Mouse (Mus musculus): ENCODE results near the gene Usp12. TPM values are rescaled to one million over a fixed set of nuclear protein-coding genes. Genes with fewer than 3 reads are reported as not detected.

The Usp12 gene
- polyA plus RNA-seq (2017; shearing (Covaris generic)): 1 to 10 TPM; 6.3 to 8.8 TPM

DNA sequence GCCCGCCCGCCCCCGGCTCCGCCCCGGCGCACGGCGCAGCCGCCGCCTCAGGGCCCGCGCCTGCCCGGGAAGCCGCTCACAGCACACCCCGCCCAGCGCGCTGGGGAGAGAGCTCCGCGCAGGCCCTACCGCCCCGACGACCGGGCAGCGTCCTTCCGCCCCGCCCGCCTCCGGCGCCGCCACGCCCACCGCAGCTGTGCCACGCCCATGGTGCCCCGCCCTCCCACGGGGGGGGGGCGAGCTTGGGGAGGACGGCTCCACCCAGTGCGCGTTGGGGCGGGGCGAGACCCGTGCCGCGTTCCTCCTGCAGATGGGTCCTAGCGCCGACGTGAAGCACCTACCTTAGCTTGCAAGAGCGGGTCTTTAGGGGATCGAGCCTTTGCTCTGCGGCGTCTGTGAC lies at the start of gene Usp12:
Gene Usp12 (minus strand): TSS at position 154 of the 400 bp plus-strand sequence.
- peak; percentile 87 for ATAC-seq

DNA sequence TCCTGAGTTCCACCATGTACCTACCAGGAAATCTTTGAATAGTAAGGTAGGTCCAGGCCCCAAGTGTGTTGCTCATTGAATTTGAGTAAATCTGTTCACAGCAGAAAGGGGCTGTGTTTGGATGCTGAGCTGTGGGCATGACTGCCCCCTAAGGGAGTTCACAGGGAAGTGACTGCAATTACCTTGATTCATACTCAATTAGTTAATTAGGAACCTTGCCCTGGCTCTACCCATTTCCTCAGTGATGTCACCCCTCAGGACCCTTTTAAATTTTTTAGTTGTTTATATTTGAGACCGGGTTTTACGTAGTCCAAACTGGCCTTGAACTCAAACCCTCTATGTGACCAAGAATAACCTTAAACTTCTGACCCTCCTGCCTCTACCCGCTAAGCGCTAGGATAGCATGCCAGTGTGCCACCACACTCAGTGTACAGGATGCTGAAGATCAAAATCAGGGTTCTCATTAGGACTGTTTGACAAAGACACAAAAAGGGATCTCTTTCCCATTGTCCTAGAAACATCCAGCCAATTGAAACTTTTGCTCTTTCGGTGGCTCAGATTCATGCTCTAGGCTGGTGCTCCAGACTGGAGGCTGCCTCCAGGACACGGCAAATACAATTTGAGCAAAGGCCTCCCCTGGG lies 49.6 kb upstream of the Usp12 start:
- ATAC-seq: peak; percentile 50

DNA sequence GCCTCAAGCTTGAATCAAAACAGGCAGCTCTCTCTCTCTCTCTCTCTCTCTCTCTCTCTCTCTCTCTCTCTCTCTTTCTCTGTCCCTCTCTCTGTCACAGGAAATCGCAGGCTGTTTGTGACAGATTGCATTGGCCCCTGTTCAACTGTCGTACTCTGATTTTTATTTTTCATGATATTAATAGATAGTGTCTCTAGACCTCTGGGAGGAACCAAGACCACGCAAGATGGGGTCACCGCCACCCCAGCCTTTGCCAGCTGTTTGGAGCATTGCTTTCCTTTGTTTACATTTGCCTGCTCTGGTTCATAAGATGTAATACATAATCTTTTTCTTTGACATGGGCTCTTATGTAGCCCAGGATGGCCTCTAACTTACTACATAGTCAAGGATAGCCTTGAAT lies 47.2 kb upstream of the Usp12 start:
- no peak for ATAC-seq

DNA sequence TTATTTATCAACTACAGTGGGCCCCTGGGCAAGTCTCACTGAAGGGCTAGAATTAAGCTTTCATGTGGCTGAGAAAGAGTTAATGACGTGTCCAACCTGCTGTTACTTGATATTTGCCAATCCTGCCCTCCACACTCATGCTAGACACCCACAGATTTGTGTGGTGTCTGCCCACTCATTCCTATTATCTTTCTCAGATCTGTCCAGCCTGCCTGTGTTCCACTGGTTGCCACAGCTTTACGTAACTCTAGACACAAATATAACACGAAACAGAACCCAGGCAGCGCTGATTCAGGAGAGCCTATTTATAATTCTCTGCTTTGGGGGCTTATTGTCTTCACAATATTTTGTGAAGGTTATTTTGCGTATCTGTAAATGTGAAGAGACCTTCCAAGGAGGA lies 46.5 kb upstream of the Usp12 start:
- ATAC-seq: no peak

DNA sequence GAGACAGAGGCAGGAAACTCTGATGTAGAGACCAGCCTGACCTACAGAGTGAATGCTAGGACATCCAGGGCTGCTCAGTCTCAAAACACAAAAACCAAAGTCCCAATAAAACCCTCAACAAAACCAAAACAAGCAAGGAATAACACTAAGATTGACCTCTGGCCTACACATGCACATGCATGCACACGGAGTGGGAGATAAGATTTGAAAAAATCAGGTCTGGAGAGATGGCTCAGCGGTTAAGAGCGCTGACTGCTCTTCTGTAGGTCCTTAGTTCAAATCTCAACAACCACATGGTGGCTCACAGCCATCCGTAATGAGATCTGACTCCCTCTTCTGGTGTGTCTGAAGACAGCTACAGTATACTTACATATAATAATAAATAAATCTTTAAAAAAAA lies 45.6 kb upstream of the Usp12 start:
- no peak for ATAC-seq

DNA sequence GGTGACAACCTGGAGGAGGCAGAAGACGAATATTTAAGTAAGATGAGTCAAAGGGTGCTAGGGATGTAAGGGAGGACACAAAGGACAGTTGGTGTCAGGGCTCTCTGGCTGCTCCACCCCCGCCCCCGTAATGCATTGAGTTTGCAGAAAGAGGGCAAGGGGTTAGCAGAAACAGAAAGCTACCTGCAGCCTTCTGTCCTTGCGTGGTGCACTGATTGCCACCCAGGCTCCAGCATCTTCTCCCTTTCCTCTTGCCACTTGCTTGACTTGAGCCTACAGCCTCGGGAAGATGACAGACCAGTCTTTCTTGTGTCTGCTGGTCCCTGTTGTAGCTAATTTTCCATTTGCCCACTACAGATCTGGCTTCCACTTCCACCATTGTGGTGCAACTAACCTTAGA lies 45.0 kb upstream of the Usp12 start:
- no peak for ATAC-seq

DNA sequence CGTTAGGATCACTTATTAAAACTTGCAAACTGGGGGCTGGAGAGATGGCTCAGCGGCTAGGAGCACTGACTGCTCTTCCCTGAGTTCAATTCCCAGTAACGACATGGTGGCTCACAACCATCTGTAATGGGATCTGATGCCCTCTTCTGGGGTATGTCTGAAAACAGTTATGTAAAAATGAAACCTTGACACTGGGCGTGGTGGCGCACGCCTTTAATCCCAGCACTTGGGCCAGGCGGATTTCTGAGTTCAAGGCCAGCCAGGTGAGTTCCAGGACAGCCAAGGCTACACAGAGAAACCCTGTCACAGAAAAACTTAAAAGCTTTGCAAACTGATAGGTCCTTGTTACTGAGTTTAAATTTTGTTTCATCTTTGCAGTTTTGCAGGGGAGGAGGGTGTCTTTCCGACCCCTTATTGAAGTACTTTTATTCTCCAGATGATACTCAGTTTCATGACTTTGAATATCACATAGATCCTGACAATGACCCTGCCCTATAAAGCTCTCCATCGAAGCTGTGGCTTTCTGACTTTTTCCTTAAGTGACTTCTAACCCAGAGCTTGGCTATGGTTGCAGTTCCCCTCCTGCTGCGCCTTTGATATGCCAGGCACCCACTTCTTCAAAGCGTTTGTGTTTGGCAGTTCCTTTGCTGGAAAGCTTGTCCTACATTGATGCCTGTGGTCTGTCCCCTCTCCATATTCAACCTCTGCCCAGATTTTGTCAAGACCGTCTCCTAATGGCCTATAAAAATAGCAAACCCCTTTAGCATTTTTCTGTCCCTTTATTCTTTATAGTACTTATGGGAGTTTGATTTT lies 44.2 kb upstream of the Usp12 start:
- no peak for ATAC-seq

DNA sequence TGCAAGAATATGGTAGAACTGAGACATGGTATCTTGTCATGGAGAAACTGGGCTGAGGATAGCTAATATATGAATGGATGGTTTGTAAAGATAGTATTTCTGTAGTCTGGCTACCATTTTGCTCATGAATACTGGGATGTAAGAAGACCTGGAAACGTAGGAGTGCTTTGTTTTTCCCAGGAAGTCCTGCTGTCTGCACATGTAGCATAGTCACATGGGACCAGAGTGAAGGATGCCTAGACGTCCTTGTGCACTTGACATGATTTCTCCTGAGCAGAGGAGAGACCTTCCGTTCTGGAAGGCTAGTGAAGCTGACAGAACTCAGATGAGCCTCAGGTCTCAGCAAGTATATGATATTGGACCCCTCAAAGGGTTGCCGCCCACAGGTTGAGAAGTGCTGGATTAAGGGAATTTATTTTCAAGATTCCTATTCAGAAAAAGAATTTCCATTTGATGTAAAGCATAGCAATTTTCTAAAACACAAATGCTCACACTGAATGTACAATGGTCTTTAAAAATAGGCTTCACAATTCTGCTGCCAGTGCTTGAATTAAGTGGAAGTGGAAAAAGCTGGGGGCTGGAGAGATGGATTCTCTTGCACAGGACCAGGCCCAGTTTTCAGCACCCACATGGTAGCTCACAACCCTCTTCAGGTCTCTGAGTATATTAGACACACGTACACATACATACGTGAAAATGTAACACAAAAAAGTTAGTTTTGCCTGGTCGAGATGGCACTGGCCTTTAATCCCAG lies 43.3 kb upstream of the Usp12 start:
- ATAC-seq: no peak

DNA sequence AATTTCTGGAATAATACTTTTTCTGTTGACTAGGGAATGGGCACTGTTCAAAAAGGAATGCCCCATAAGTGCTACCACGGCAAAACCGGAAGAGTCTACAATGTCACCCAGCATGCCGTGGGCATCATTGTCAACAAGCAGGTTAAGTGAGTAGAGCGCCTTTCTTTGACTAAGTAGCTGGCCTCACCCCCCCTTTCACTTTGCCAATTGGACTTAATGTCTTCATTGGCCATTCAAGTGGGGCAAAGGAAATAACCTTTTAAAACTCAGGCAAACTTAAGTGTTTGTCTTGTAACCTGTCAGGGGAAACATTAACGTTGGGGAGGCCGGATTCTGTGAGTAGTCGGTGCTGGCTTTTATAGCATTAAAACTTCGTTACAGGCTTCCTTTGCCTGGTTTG lies 40.2 kb upstream of the Usp12 start:
- ATAC-seq: no peak

DNA sequence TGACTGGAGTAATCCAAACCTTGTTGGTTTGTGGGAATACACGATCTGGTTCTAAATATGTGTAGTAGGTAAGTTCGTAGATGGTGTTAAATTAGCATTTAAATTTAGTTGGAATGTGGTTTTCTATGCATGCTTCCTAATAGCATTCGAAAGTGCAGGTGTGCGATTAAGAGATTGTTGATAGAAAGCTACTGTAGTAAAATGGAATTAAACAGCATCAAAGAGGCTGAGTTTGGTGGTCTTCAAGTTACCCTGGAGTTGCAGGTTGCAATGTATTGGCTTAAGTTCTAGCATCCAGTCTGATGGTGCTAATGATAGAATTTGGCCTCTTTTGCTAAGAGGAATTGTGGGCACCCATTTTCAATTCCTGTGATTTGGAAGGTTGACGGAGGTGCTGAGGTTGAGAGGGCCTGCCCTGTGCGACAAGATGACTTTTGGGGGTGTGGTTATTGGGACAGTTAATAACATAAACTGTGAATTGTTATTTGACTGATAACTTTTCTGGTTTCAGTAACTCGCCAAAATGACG lies 38.9 kb upstream of the Usp12 start:
- ATAC-seq: no peak

DNA sequence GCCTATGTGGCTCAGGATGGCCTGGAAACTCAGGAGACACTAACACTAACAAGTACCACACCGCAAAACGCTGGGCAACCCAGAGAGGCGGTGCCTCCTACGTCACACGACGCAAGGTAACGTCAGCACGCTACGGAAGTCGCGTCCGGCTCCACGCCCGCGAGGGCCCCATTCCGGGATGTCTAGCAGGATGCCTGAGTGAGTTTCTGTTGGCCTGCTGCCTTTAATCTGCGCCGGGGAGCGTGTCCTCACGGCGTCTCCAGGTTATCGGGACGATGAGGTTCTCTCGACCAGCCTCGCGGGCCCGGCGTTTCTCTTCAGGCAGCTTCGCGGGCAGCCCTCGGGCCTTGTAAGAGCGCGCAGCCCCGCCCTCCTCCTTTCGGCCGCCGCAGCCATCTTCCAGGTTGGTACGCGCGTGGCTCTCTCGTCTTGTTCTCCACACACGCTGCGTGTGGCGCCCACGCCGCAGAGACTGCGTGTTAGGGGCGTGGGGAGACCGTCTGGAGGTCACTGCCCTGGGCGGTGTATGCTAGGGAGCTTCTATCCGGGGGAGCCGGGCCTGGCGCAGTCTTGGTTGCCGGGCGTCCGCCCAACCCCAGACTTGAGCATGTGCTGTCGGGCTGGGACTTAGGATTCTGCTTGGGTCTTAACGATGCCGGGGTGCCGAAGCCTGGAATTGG lies 38.1 kb upstream of the Usp12 start, which contains the start of gene Rpl21:
Gene Rpl21 (plus strand): TSS at position 122 of the 680 bp plus-strand sequence.
- peak; percentile 92 for ATAC-seq

DNA sequence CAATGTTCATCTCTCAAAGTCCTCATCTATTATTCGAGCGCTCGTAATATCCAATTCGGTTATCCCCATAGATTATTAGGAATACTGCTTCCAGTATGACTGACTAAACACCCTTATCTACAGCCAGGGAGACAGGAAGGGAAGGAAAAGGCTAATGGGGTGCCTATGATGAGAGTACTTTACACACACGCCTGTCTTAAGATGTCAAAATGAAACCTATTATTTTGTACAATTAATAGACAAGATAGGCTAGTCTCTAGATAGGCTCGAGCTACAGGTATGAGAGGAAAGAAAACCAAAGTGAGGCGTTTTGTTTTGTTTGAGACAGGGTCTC lies 37.6 kb upstream of the Usp12 start:
- no peak for ATAC-seq

DNA sequence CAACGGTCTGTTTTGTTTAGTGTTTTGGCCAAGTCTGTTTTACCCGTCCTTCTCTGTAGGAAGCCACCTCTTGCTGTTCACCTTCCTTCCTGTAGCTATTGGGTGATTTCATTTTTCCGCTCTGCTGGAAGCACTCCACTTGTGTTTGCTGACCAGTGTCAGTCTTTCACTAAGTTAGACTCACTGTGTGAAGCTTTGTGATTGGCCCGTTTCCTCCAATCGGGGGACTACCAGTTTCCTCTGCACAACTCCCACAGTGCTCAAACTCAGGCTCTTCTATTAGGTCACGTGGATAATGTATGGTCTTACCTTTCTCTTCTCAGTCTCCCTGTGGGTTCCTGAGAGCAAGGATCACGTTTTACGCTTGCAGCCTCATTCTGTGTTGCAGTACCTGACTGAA lies 34.7 kb upstream of the Usp12 start:
- ATAC-seq: peak; percentile 48

DNA sequence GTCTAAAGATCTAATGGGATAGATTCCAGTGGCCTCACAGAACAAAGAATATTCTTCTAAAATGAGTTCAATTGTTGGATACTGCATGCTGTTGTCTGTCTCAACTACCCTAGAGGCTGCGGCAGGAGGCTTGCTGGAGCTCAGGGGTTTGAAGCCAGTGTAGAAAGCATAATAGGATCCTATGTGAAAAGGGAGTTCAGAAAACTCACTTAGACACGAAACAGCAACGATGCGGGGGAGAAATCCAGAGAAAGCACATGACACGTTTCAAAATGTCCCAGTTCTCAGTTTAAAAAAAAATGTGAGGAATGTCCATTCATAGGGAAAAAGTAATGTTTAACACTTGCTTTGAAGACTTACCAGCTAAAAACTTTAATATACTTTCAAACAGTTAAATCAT lies 28.2 kb upstream of the Usp12 start:
- ATAC-seq: no peak

DNA sequence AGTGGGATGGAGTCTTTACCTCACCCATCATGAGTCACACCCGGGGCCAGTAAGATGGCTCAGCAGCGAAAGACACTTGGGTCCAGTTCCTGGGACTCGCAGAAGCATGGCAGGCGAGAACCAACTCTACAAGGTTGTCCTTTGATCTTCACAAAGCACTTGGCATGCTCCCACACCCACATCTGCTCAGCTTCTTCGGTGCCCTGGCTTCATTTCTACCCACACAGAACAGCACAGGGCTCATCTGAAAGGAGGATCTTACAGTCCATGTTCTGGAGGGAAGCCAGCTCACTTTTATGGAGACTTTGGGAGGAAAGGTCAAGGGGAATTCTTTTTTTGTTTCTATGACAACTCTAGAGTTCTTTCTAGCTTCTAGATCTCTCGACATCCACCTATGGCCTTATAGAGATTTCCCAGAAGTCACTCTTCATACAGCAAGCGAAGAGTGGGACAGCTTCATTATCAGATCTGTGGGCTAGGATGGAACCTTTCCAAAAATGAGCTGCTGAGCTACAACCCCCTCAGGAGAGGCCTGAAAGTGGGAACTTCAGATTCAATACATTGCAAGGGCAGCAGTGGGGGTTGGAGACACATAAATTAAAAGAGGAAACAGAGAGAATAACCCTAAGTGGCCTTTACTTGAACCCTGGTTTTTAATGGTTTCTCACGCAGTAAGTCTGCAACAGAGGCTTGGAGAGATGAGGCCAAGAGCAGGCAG lies 24.3 kb upstream of the Usp12 start:
- ATAC-seq: no peak

DNA sequence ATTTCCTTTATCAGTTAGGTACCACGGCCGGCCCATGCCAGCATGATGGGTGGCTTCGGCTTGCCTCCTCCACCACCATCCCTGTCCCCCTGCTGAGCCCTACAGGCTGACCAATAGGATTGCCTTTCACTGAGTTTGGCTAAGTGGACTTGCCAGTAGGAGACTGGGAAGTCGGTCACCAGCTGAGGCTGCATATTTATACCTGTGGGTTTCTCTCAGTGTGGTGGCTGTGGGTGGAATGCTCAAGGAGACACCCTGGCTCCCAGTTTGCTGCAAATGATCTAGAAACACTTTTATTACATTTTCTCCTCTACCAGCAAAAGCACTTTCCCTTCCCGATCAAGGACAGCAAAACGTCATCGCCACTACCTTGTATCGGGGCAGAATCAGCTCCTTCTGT lies 22.8 kb upstream of the Usp12 start:
- no peak for ATAC-seq

DNA sequence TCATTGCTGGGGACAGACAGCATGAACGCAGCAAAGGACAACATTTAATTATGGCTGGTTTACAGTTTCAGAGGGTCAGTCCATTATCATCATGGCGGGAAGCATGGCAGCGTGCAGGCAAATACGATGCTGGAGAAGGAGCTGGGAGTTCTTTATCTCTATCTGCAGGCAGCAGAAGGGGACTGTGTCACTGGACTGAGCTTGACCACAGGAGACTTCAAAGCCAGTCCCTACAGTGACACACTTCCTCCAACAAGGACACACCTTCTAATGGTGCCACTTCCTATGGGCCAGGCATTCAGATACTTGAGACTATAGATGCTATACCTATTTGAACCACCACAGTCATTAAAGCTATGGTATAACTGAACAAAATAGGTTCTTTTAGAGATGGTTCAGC lies 20.6 kb upstream of the Usp12 start:
- ATAC-seq: no peak

DNA sequence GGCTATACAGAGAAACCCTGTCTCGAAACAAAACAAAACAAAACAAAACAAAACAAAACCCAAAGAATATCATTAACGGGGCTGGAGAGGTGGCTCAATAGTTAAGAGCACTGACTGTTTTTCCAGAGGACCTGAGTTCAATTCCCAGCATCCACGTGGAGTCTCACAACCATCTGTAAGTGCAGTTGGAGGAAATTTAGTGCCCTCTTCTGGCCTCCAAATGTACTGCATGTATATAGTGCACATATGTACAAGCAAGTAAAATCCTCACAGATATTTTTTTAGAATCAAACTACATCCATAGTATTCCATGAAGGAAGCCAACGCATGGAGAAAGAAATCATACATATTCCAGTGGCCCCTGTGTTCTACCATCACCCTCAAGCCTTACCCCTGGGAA lies 18.6 kb upstream of the Usp12 start:
- no peak for ATAC-seq

DNA sequence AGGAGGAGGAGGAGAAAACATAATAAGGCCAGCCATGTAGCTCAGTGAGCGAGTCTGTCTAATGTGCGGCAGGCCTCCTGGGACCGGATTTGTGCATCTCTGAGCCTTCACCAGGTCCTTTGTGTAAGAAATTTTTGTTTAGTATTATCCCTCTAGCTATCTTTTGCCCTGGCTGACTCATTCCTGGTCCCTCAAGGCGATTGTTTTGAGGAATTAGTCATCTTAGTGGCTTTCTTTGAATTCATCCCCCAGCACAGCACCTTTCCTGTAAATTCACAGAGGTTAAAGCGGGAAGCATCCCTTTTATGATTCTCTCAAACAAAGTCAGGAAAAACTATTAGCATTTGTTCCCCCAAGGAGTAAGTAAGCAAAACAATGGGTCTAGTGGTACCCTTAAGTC lies 18.1 kb upstream of the Usp12 start:
- ATAC-seq: no peak

DNA sequence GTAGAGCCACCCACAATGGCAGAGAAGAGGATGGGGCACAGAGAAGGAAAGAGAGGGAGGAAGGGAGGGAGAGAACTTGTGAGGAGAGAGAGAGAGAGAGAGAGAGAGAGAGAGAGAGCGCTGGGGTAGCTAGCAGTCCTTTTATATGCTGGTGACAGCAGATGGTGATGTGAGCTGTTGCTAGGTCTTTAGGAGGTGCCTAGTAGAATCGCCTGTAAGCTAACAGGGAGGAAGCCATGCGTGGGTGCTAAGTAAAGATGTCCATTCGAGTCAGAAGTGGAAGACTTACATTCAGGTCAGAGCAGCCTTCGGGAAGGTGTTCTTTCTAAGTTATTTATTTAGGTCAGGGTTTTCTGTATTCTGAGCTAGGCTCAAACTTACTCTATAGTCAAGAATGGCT lies 15.1 kb upstream of the Usp12 start:
- no peak for ATAC-seq

DNA sequence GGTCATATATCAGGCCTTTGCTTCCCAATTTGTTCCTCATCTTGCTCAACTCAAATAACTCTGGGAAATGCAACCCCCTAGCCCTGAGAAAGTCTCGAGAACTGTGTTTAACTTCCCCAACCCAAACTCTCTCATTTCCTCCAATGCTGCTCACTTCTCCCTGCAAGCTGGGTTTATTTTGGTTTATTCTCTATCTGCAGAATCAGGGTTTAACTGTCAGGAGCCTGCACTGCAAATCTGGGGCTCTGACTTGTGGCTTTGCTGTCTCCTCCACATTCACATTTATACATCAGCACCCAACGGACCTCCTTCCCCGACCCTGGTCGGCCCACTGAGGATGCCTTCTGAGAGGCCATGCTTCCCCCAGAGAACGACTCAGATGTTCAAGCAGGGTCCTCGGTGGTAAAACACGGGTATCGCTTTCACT lies 11.2 kb upstream of the Usp12 start:
- no peak for ATAC-seq

DNA sequence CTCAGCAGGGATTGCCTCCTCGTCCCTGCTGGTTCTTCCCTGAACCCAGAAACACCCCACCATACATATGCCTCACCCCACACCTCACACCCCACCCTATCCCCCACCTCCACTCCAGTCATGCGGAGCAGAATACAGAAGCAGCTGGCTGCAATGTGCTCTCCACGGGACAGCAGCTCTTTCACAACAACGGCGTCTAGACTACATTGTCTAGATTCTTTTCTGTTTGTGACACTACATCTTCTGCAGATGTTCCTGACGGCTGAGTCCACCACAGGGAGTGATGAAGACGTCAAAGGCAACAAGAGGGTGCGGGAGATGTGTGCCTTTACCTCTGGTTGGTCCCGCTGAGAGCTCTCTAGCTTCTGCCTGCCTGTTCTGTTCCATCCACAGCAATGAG lies 3.2 kb upstream of the Usp12 start:
- ATAC-seq: no peak
